Mouse (Mus musculus): ENCODE measurements around the gene Smurf2. TPM values are rescaled to one million over a fixed set of nuclear protein-coding genes. Genes with fewer than 3 reads are reported as not detected.
A peak's percentile ranks its signal among the peaks of the same experiment; 100 is the strongest.
"Not testable (repeated sequence)": the region's sequence is repeated elsewhere in the genome, so short reads cannot be mapped to it uniquely, and the experiment has no call there.

The Smurf2 gene
- polyA plus RNA-seq, 1 experiment from 2014 or later: 13.0 TPM

- no peaks in the 10 kb centered on the region for H3K9me3 ChIP-seq
- peak; percentile 98 for DNase-seq (ENCODE audit: low spot score)
- peak within 1 kb of the TSS; percentile 97 for H3K4me3 ChIP-seq
- H3K4me1 ChIP-seq (replicated peaks): peaks cover 25% of the 10 kb centered on the region
- peaks cover 59% of the 10 kb centered on the region for H3K36me3 ChIP-seq
- no peaks in the 10 kb centered on the region for H3K27me3 ChIP-seq (ENCODE audit: insufficient read depth, poor library complexity, severe bottlenecking)
- H3K27ac ChIP-seq: peak within 1 kb of the TSS; percentile 100
- WGBS: under 1% methylated on average over 58 of the region's 58 CpGs
Measured at GRCm38 (mm10) chr11:106788775-106789459, 131.6 kb downstream of the Smurf2 start, which contains the start of the genes Ddx5 and Cep95. Gene Ddx5, minus strand, starts transcription at chr11:106789185. Gene Cep95, plus strand, starts transcription at chr11:106789252.

GRCm38 (mm10) chr11:106788026-106788774 is 132.3 kb downstream of the Smurf2 start:
- Histone ChIP-seq H3K27ac (peak overlapping the region; percentile 100), H3K27me3 (ENCODE audit: insufficient read depth, poor library complexity, severe bottlenecking) (no peaks in the 10 kb centered on the region), H3K36me3 (peaks cover 59% of the 10 kb centered on the region), H3K4me1 (replicated peaks) (peaks cover 25% of the 10 kb centered on the region), H3K9me3 (no peaks in the 10 kb centered on the region), H3K4me3 (peak overlapping the region; percentile 97)
- WGBS: under 1% methylated on average over 75 of the region's 79 CpGs
- peak; percentile 98 for DNase-seq (ENCODE audit: low spot score)

GRCm38 (mm10) chr11:106787131-106788025 is 133.1 kb downstream of the Smurf2 start:
- peak; percentile 83 for DNase-seq (ENCODE audit: low spot score)
- Histone ChIP-seq H3K4me1 (replicated peaks) (peaks cover 25% of the 10 kb centered on the region), H3K9me3 (no peaks in the 10 kb centered on the region), H3K36me3 (peaks cover 59% of the 10 kb centered on the region), H3K27ac (peak overlapping the region; percentile 100), H3K27me3 (ENCODE audit: insufficient read depth, poor library complexity, severe bottlenecking) (no peaks in the 10 kb centered on the region), H3K4me3 (peak overlapping the region; percentile 97)
- WGBS: under 1% methylated on average over 65 of the region's 65 CpGs

GRCm38 (mm10) chr11:106785043-106785442 is 135.5 kb downstream of the Smurf2 start:
- H3K4me1 ChIP-seq (replicated peaks): peaks cover 23% of the 10 kb centered on the region
- H3K27ac ChIP-seq: no peak overlapping the region
- no peak for DNase-seq (ENCODE audit: low spot score)
- H3K27me3 ChIP-seq (ENCODE audit: insufficient read depth, poor library complexity, severe bottlenecking): no peaks in the 10 kb centered on the region
- no peaks in the 10 kb centered on the region for H3K9me3 ChIP-seq
- WGBS: 90% methylated on average over 1 of the region's 1 CpGs
- H3K36me3 ChIP-seq: peaks cover 76% of the 10 kb centered on the region
- H3K4me3 ChIP-seq: peak overlapping the region; percentile 97; the same call in 1 of the 2 replicates

GRCm38 (mm10) chr11:106784476-106784875 is 136.0 kb downstream of the Smurf2 start:
- WGBS: 91% methylated on average over 2 of the region's 2 CpGs
- H3K27me3 ChIP-seq (ENCODE audit: insufficient read depth, poor library complexity, severe bottlenecking): no peaks in the 10 kb centered on the region

GRCm38 (mm10) chr11:106782841-106783764 is 137.4 kb downstream of the Smurf2 start:
- Histone ChIP-seq H3K27me3 (ENCODE audit: insufficient read depth, poor library complexity, severe bottlenecking) (no peaks in the 10 kb centered on the region), H3K9me3 (no peaks in the 10 kb centered on the region), H3K4me1 (replicated peaks) (peaks cover 30% of the 10 kb centered on the region), H3K36me3 (peaks cover 78% of the 10 kb centered on the region), H3K4me3 (no peak overlapping the region), H3K27ac (no peak overlapping the region)
- DNase-seq (ENCODE audit: low spot score): no peak
- WGBS: 86% methylated on average over 9 of the region's 9 CpGs

More at GRCm38 (mm10) chr11:106784476-106784875, 136.0 kb downstream of the Smurf2 start:
- H3K9me3 ChIP-seq: no peaks in the 10 kb centered on the region
- peaks cover 24% of the 10 kb centered on the region for H3K4me1 ChIP-seq (replicated peaks)
- DNase-seq (ENCODE audit: low spot score): no peak
- no peak overlapping the region for H3K4me3 ChIP-seq
- H3K27ac ChIP-seq: no peak overlapping the region
- peaks cover 78% of the 10 kb centered on the region for H3K36me3 ChIP-seq

- peaks cover 30% of the 10 kb centered on the region for H3K4me1 ChIP-seq (replicated peaks)
- H3K27me3 ChIP-seq (ENCODE audit: insufficient read depth, poor library complexity, severe bottlenecking); H3K4me3 ChIP-seq; H3K9me3 ChIP-seq; H3K27ac ChIP-seq; DNase-seq (ENCODE audit: low spot score): not testable (repeated sequence)
- H3K36me3 ChIP-seq: peaks cover 74% of the 10 kb centered on the region
- WGBS: 95% methylated on average over 7 of the region's 7 CpGs
Measured at GRCm38 (mm10) chr11:106782271-106782670, 138.2 kb downstream of the Smurf2 start.

- H3K36me3 ChIP-seq: peaks cover 70% of the 10 kb centered on the region
- no peak overlapping the region for H3K4me3 ChIP-seq
- no peak for DNase-seq (ENCODE audit: low spot score)
- no peak overlapping the region for H3K27ac ChIP-seq
- H3K9me3 ChIP-seq: no peaks in the 10 kb centered on the region
- WGBS: 84% methylated on average over 6 of the region's 6 CpGs
- peaks cover 20% of the 10 kb centered on the region for H3K4me1 ChIP-seq (replicated peaks)
- no peaks in the 10 kb centered on the region for H3K27me3 ChIP-seq (ENCODE audit: insufficient read depth, poor library complexity, severe bottlenecking)
Measured at GRCm38 (mm10) chr11:106780590-106781220, 139.8 kb downstream of the Smurf2 start.

GRCm38 (mm10) chr11:106780089-106780425 is 140.5 kb downstream of the Smurf2 start:
- Histone ChIP-seq H3K36me3 (peaks cover 70% of the 10 kb centered on the region), H3K9me3 (no peaks in the 10 kb centered on the region)
- DNase-seq (ENCODE audit: low spot score): no peak

GRCm38 (mm10) chr11:106779388-106780088 is 141.0 kb downstream of the Smurf2 start, which contains the start of gene Polg2:
Gene Polg2, minus strand, starts transcription at chr11:106779537.
- peak within 1 kb of the TSS; percentile 75 for H3K4me3 ChIP-seq
- peaks cover 14% of the 10 kb centered on the region; the same call in 1 of the 2 replicates for H3K4me1 ChIP-seq (replicated peaks)
- no peaks in the 10 kb centered on the region for H3K9me3 ChIP-seq
- peak; percentile 92 for DNase-seq (ENCODE audit: low spot score)
- H3K36me3 ChIP-seq: peaks cover 70% of the 10 kb centered on the region
- H3K27ac ChIP-seq: peak within 1 kb of the TSS; percentile 91
- no peaks in the 10 kb centered on the region for H3K27me3 ChIP-seq (ENCODE audit: insufficient read depth, poor library complexity, severe bottlenecking)
- 2% methylated on average over 30 of the region's 30 CpGs for WGBS

More at GRCm38 (mm10) chr11:106780089-106780425, 140.5 kb downstream of the Smurf2 start:
- H3K27ac ChIP-seq: peak overlapping the region; percentile 91; the same call in 1 of the 2 replicates
- H3K4me1 ChIP-seq (replicated peaks): peaks cover 14% of the 10 kb centered on the region; the same call in 1 of the 2 replicates
- no peaks in the 10 kb centered on the region for H3K27me3 ChIP-seq (ENCODE audit: insufficient read depth, poor library complexity, severe bottlenecking)
- WGBS: 72% methylated on average over 4 of the region's 4 CpGs
- H3K4me3 ChIP-seq: peak overlapping the region; percentile 75; the same call in 1 of the 2 replicates

Measured in hindbrain, embryonic 10.5 days (tissue).